Mouse (Mus musculus) CH12.LX (cell line): ENCODE data around the gene Tnfrsf18. TPM values are rescaled to one million over a fixed set of nuclear protein-coding genes. Genes with fewer than 3 reads are reported as not detected.

Experiments
- DNase-seq: peaks from one replicate; pipeline ENCODE4 v3.0.0-alpha.2; 2013; ENCODE audit errors: extremely low read depth
- H3K27ac ChIP-seq: 2 replicates; pipeline ENCODE4 v1.5.1; 2012; ENCODE audit warnings: low read depth, mild to moderate bottlenecking, control low read depth, moderate library complexity; ENCODE audit not compliant: insufficient read depth
- H3K27me3 ChIP-seq: replicated peaks from 2 replicates; pipeline ENCODE3; 2012; ENCODE audit warnings: inconsistent platforms
- H3K36me3 ChIP-seq, 2 experiments: replicated peaks in 1 of 2; 2 replicates each; pipeline versions ENCODE3 to v1.6.1; 2012; ENCODE audit warnings: inconsistent platforms in 1 of 2, low read length in 1 of 2, mild to moderate bottlenecking in 1 of 2, mixed read lengths in 1 of 2, moderate library complexity in 1 of 2; ENCODE audit not compliant: control insufficient read depth in 1 of 2, insufficient read depth in 1 of 2
- H3K4me1 ChIP-seq, 2 experiments: 2 replicates each; pipeline ENCODE4 v1.6.1; 2012; ENCODE audit warnings: inconsistent platforms in 1 of 2, moderate library complexity in 1 of 2; ENCODE audit not compliant: insufficient read depth in 2 of 2, control insufficient read depth in 1 of 2
- H3K4me2 ChIP-seq: 2 replicates; pipeline ENCODE4 v1.6.1; 2012; ENCODE audit warnings: low read depth, mild to moderate bottlenecking, control low read depth; ENCODE audit not compliant: poor library complexity, insufficient read depth, severe bottlenecking
- H3K4me3 ChIP-seq, 3 experiments: fragments of 150-350 bp in 1 of 3; sonication (generic) in 1 of 3; replicated peaks in 1 of 3; 2 replicates each; pipeline versions ENCODE3 to v1.5.1; 2011 to 2012; ENCODE audit warnings: low read depth in 2 of 3, low read length in 2 of 3, mild to moderate bottlenecking in 2 of 3, moderate library complexity in 2 of 3, control low read depth in 1 of 3, improper control_type of control experiment in 1 of 3, inconsistent platforms in 1 of 3, mixed read lengths in 1 of 3; ENCODE audit not compliant: poor library complexity in 1 of 3
- H3K79me2 ChIP-seq: replicated peaks from 2 replicates; pipeline ENCODE4 v1.6.1; 2012; ENCODE audit warnings: mild to moderate bottlenecking, moderate library complexity; ENCODE audit not compliant: control insufficient read depth, poor library complexity, insufficient read depth, severe bottlenecking; ENCODE audit errors: extremely low read depth
- H3K9ac ChIP-seq: 2 replicates; pipeline ENCODE4 v1.6.1; 2012; ENCODE audit warnings: low read depth, mild to moderate bottlenecking, control low read depth, moderate library complexity; ENCODE audit not compliant: insufficient read depth
- H3K9me3 ChIP-seq: replicated peaks from 2 replicates; pipeline ENCODE3; 2012; ENCODE audit warnings: low read length, inconsistent platforms, mixed read lengths
- BHLHE40 ChIP-seq: IDR thresholded peaks from 2 replicates; pipeline ENCODE4 v1.6.1; 2011; ENCODE audit warnings: mild to moderate bottlenecking, low read depth, low read length, improper control_type of control experiment
- CHD2 ChIP-seq: IDR thresholded peaks from 2 replicates; pipeline ENCODE4 v1.6.1; 2011; ENCODE audit warnings: low read length, improper control_type of control experiment
- CTCF ChIP-seq, 2 experiments: IDR thresholded peaks in 1 of 2; conservative IDR thresholded peaks in 1 of 2; 2 replicates each; pipeline ENCODE4 v1.5.1; 2011 to 2012; ENCODE audit warnings: low read depth in 2 of 2, low read length in 2 of 2, improper control_type of control experiment in 1 of 2, inconsistent platforms in 1 of 2, mild to moderate bottlenecking in 1 of 2, moderate library complexity in 1 of 2
- E2F4 ChIP-seq: IDR thresholded peaks from 2 replicates; pipeline ENCODE4 v1.6.1; 2011; ENCODE audit warnings: low read depth, low read length, improper control_type of control experiment; ENCODE audit not compliant: insufficient replicate concordance
- GABPA ChIP-seq: IDR thresholded peaks from 2 replicates; pipeline ENCODE4 v1.6.1; 2012; ENCODE audit warnings: low read depth, low read length, improper control_type of control experiment, inconsistent platforms; ENCODE audit not compliant: insufficient replicate concordance
- JUND ChIP-seq: conservative IDR thresholded peaks from 2 replicates; pipeline ENCODE4 v1.6.1; 2011; ENCODE audit warnings: low read depth, low read length, improper control_type of control experiment
- MAFK ChIP-seq: IDR thresholded peaks from 2 replicates; pipeline ENCODE4 v1.6.1; 2011; ENCODE audit warnings: low read length, improper control_type of control experiment; ENCODE audit not compliant: insufficient replicate concordance
- MAX ChIP-seq: IDR thresholded peaks from 2 replicates; pipeline ENCODE4 v1.6.1; 2011; ENCODE audit warnings: low read length, improper control_type of control experiment
- MAZ ChIP-seq: IDR thresholded peaks from 2 replicates; pipeline ENCODE4 v1.6.1; 2012; ENCODE audit warnings: low read depth, mild to moderate bottlenecking, inconsistent platforms, low read length, improper control_type of control experiment, moderate library complexity
- MEF2A ChIP-seq: IDR thresholded peaks from 2 replicates; pipeline ENCODE4 v1.6.1; 2014; ENCODE audit warnings: low read depth, mild to moderate bottlenecking, inconsistent platforms, low read length, improper control_type of control experiment, borderline replicate concordance
- MYC ChIP-seq: IDR thresholded peaks from 2 replicates; pipeline ENCODE4 v1.6.1; 2011; ENCODE audit warnings: low read depth, mild to moderate bottlenecking, improper control_type of control experiment, low read length
- NRF1 ChIP-seq: IDR thresholded peaks from 2 replicates; pipeline ENCODE4 v1.6.1; 2014; ENCODE audit warnings: low read depth, mild to moderate bottlenecking, inconsistent platforms, low read length, improper control_type of control experiment, moderate library complexity
- PAX5 ChIP-seq: IDR thresholded peaks from 2 replicates; pipeline ENCODE4 v1.6.1; 2012; ENCODE audit warnings: low read length, inconsistent platforms, mixed read lengths
- POLR2A ChIP-seq: IDR thresholded peaks from 2 replicates; pipeline ENCODE4 v1.6.1; 2011; ENCODE audit warnings: low read depth, mild to moderate bottlenecking, improper control_type of control experiment, low read length
- RAD21 ChIP-seq: IDR thresholded peaks from 2 replicates; pipeline ENCODE4 v1.6.1; 2011; ENCODE audit warnings: low read depth, mild to moderate bottlenecking, low read length, improper control_type of control experiment, moderate library complexity
- RCOR1 ChIP-seq: conservative IDR thresholded peaks from 2 replicates; pipeline ENCODE4 v1.6.1; 2012; ENCODE audit warnings: low read depth, mild to moderate bottlenecking, inconsistent platforms, low read length, improper control_type of control experiment
- SIN3A ChIP-seq: IDR thresholded peaks from 2 replicates; pipeline ENCODE4 v1.6.1; 2012; ENCODE audit warnings: low read length, improper control_type of control experiment, inconsistent platforms
- SMC3 ChIP-seq: IDR thresholded peaks from 2 replicates; pipeline ENCODE4 v1.6.1; 2011; ENCODE audit warnings: low read depth, low read length, improper control_type of control experiment
- TBP ChIP-seq: conservative IDR thresholded peaks from 2 replicates; pipeline ENCODE4 v1.6.1; 2011; ENCODE audit warnings: low read depth, low read length, improper control_type of control experiment
- TCF12 ChIP-seq: IDR thresholded peaks from 2 replicates; pipeline ENCODE4 v1.6.1; 2014; ENCODE audit warnings: low read depth, mild to moderate bottlenecking, inconsistent platforms, low read length, improper control_type of control experiment
- UBTF ChIP-seq: IDR thresholded peaks from 2 replicates; pipeline ENCODE4 v1.6.1; 2012; ENCODE audit warnings: low read depth, mild to moderate bottlenecking, inconsistent platforms, low read length, improper control_type of control experiment, moderate library complexity
- USF1 ChIP-seq: IDR thresholded peaks from 2 replicates; pipeline ENCODE4 v1.6.1; 2014; ENCODE audit warnings: low read depth, mild to moderate bottlenecking, inconsistent platforms, low read length, improper control_type of control experiment
- USF2 ChIP-seq: conservative IDR thresholded peaks from 2 replicates; pipeline ENCODE4 v1.6.1; 2011; ENCODE audit warnings: low read depth, low read length, improper control_type of control experiment
- ZC3H11A ChIP-seq: IDR thresholded peaks from 2 replicates; pipeline ENCODE4 v1.6.1; 2012; ENCODE audit warnings: low read depth, mild to moderate bottlenecking, inconsistent platforms, low read length, improper control_type of control experiment
- ZMIZ1 ChIP-seq: IDR thresholded peaks from 2 replicates; pipeline ENCODE4 v1.6.1; 2012; ENCODE audit warnings: low read depth, mild to moderate bottlenecking, inconsistent platforms, low read length, improper control_type of control experiment
- ZNF384 ChIP-seq: IDR thresholded peaks from 2 replicates; pipeline ENCODE4 v1.6.1; 2012; ENCODE audit warnings: low read depth, low read length, improper control_type of control experiment, inconsistent platforms
- dilution Hi-C: fragments of 300-500 bp; cut with MboI; formaldehyde crosslinking; loops from 2 replicates; pipeline ENCODE4 v1.14.3; 2020; ENCODE audit warnings: low sequenced_read_pairs; ENCODE audit not compliant: extremely low pct_unique_long_range_greater_than_20kb, extremely low pct_ligation_motif_present
- in situ Hi-C: fragments of 300-500 bp; cut with MboI; formaldehyde crosslinking; loops from 3 replicates; pipeline ENCODE4 v1.14.3; 2019; ENCODE audit warnings: low sequenced_read_pairs, low pct_ligation_motif_present, low pct_unique_long_range_greater_than_20kb, mixed read lengths
- polyA plus RNA-seq: library from polyadenylated mRNA; unstranded; fragments of >175 nt; gene quantifications from 2 replicates; pipeline ENCODE4 v1.2.1, GENCODE M21; 2012; ENCODE audit warnings: low read depth; ENCODE audit not compliant: insufficient read length
- total RNA-seq, 2 experiments: library from RNA; depleted of rRNA; stranded (reverse); fragments of 300-350 nt in 1 of 2; fragments of >200 nt in 1 of 2; gene quantifications; 2 replicates each; pipeline ENCODE4 v1.2.3; 2012 to 2014

Tnfrsf18 gene
- total and polyA plus RNA-seq, 3 experiments, result 48.4 to 76.1 (median 50.7) TPM

DNA sequence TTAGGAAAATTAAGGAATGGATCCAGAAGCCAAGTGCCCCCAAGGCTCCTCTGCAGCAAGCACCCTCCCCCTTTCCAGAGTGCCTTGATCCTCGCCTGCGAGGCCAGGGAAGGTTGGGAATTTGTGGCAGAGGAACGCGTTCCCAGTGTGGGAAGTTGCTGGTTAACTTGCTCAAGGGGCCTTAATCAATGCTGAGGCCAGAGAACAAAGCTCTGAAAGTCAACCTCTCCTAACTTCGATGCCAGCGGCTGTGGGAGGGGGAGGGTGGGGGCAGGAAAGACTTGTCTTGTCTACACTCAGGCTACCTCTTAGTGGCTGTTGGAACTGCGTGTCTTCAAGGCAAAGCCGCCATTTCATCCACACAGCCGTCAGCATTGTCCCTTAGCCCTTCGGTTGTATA lies 31.7 kb downstream of the Tnfrsf18 start:
- dilution Hi-C loops, result no loop called here
- TF ChIP-seq SMC3 (no peak), ZC3H11A (no peak), PAX5 (no peak), JUND (no peak), BHLHE40 (no peak), TCF12 (no peak), E2F4 (no peak), GABPA (no peak), SIN3A (no peak), USF2 (no peak), RAD21 (no peak), MEF2A (no peak), MAZ (no peak)
- TF ChIP-seq, all 38 proteins: peak for 0
- DNase-seq, result no peak
- Histone ChIP-seq H3K36me3 (no peaks in the 10 kb centered on the region), H3K9me3 (no peaks in the 10 kb centered on the region), H3K9ac (no peak overlapping the region), H3K4me1 (peaks cover 13 to 32% of the 10 kb centered on the region in 2 experiments), H3K27ac (no peak overlapping the region), H3K79me2 (no peaks in the 10 kb centered on the region), H3K27me3 (no peaks in the 10 kb centered on the region), H3K4me3 (no peak overlapping the region), H3K4me2 (no peak overlapping the region)
- in situ Hi-C loops, result no loop called here

DNA sequence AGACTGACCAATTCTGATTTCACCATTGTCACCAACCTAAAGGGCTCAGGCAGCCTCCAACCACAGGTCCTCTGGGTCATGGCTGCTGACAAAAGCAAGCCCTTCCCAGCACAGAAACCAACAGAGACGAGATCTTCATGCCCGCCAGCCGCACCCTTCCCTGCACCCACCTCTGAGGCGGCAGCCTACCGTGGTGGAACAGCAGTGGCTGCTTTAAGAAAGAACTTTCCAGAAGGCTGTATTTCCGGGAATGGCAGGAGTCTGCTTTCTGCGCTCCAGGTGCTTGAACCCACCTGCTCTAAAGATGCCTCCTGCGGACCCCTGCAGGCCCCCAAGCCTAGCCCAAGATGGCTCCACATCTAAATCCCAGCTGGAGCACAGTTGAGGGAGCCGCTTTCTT lies 32.9 kb downstream of the Tnfrsf18 start:
- H3K4me1 ChIP-seq, result peaks cover 13 to 32% of the 10 kb centered on the region in 2 experiments
- no peak overlapping the region for H3K4me3 ChIP-seq
- no peaks in the 10 kb centered on the region for H3K9me3 ChIP-seq
- TF ChIP-seq RCOR1, result no peak
- no peak for TF ChIP-seq MYC
- TF ChIP-seq TBP, result no peak
- TF ChIP-seq CTCF (conservative IDR thresholded peaks at IDR 0.05 in 1 of 2, IDR thresholded peaks at IDR 0.05 in 1 of 2; ENCODE audit: low read depth in 2 of 2, low read length in 2 of 2), result no peak
- TF ChIP-seq GABPA, result no peak
- TF ChIP-seq RAD21, result no peak
- no peak for TF ChIP-seq ZMIZ1
- no peak for TF ChIP-seq USF1
- TF ChIP-seq NRF1, result no peak
- TF ChIP-seq USF2, result no peak
- no peak for TF ChIP-seq POLR2A
- no peak for TF ChIP-seq CHD2
- TF ChIP-seq UBTF, result no peak
- TF ChIP-seq E2F4, result no peak
- no peak for TF ChIP-seq ZNF384
- TF ChIP-seq MAFK, result no peak
- no peak for TF ChIP-seq MAX
- H3K27ac ChIP-seq, result no peak overlapping the region
- no peaks in the 10 kb centered on the region for H3K27me3 ChIP-seq
- no peak overlapping the region for H3K4me2 ChIP-seq
- no peak overlapping the region for H3K9ac ChIP-seq
- dilution Hi-C loops (no loop called here), in situ Hi-C loops (no loop called here)
- DNase-seq, result no peak
- H3K36me3 ChIP-seq, result peaks cover 0 to 8% of the 10 kb centered on the region in 2 experiments
- H3K79me2 ChIP-seq, result no peaks in the 10 kb centered on the region
